Mouse (Mus musculus) brain, adult 2 months (tissue): ENCODE data around the gene Dnaaf1.

Experiments used
- DNase-seq: peaks from one replicate; pipeline ENCODE4 v3.0.0; 2011; ENCODE audit warnings: low read depth, low spot score

Dnaaf1 gene

GRCm38 (mm10) chr8:119622555-119622954, 47.5 kb downstream of the Dnaaf1 start:
- DNase-seq: no peak

- DNase-seq: no peak
Observed at GRCm38 (mm10) chr8:119623061-119623460, 48.0 kb downstream of the Dnaaf1 start.

GRCm38 (mm10) chr8:119623744-119624143, 48.7 kb downstream of the Dnaaf1 start:
- no peak for DNase-seq

GRCm38 (mm10) chr8:119624916-119625315, 49.9 kb downstream of the Dnaaf1 start:
- no peak for DNase-seq

GRCm38 (mm10) chr8:119625788-119626187, 50.8 kb downstream of the Dnaaf1 start:
- DNase-seq: no peak

GRCm38 (mm10) chr8:119627199-119627598, 52.2 kb downstream of the Dnaaf1 start:
- DNase-seq: no peak

- no peak for DNase-seq
Observed at GRCm38 (mm10) chr8:119627613-119628359, 52.8 kb downstream of the Dnaaf1 start.

- no peak for DNase-seq
Observed at GRCm38 (mm10) chr8:119630841-119631240, 55.8 kb downstream of the Dnaaf1 start.

GRCm38 (mm10) chr8:119632246-119632645, 57.2 kb downstream of the Dnaaf1 start:
- DNase-seq: no peak

- DNase-seq: no peak
Observed at GRCm38 (mm10) chr8:119632909-119633308, 57.9 kb downstream of the Dnaaf1 start.

GRCm38 (mm10) chr8:119634616-119635336, 59.7 kb downstream of the Dnaaf1 start:
- peak; percentile 62 for DNase-seq

GRCm38 (mm10) chr8:119635378-119635777, 60.3 kb downstream of the Dnaaf1 start, which contains the start of gene Kcng4:
Kcng4 (minus strand) TSS chr8:119635680.
- no peak for DNase-seq

GRCm38 (mm10) chr8:119635958-119636357, 60.9 kb downstream of the Dnaaf1 start:
- DNase-seq: peak; percentile 54

GRCm38 (mm10) chr8:119636766-119637165, 61.7 kb downstream of the Dnaaf1 start:
- no peak for DNase-seq

GRCm38 (mm10) chr8:119637381-119637780, 62.3 kb downstream of the Dnaaf1 start:
- DNase-seq: no peak

- peak; percentile 51 for DNase-seq
Observed at GRCm38 (mm10) chr8:119638261-119638660, 63.2 kb downstream of the Dnaaf1 start.

- DNase-seq: peak; percentile 66
Observed at GRCm38 (mm10) chr8:119639798-119640197, 64.8 kb downstream of the Dnaaf1 start.

- DNase-seq: no peak
Observed at GRCm38 (mm10) chr8:119641058-119641457, 66.0 kb downstream of the Dnaaf1 start.

GRCm38 (mm10) chr8:119642960-119643359, 67.9 kb downstream of the Dnaaf1 start:
- DNase-seq: peak; percentile 54

- no peak for DNase-seq
Observed at GRCm38 (mm10) chr8:119644429-119644960, 69.5 kb downstream of the Dnaaf1 start.

- DNase-seq: peak; percentile 63
Observed at GRCm38 (mm10) chr8:119644981-119645597, 70.1 kb downstream of the Dnaaf1 start.

GRCm38 (mm10) chr8:119646197-119646596, 71.2 kb downstream of the Dnaaf1 start:
- DNase-seq: no peak
